Mouse (Mus musculus): ENCODE measurements around the gene Mog. TPM values are rescaled to one million over a fixed set of nuclear protein-coding genes. Genes with fewer than 3 reads are reported as not detected.
"Not testable (repeated sequence)": the region's sequence is repeated elsewhere in the genome, so short reads cannot be mapped to it uniquely, and the experiment has no call there.

Mog gene
- polyA plus RNA-seq, 1 experiment from 2014 or later, result not detected

GRCm38 (mm10) chr17:37039127-37039894 lies 16.1 kb upstream of the Mog start:
- no peak for ATAC-seq
- no peak overlapping the region for H3K27ac ChIP-seq
- H3K9ac ChIP-seq, result no peak overlapping the region
- H3K4me3 ChIP-seq, result no peak overlapping the region
- H3K36me3 ChIP-seq, result no peaks in the 10 kb centered on the region
- H3K4me2 ChIP-seq, result no peak overlapping the region
- H3K27me3 ChIP-seq (replicated peaks), result peaks cover 22% of the 10 kb centered on the region
- no peaks in the 10 kb centered on the region for H3K4me1 ChIP-seq
- H3K9me3 ChIP-seq (replicated peaks), result no peaks in the 10 kb centered on the region
- 55% methylated on average over 2 of the region's 2 CpGs for WGBS (ENCODE audit: insufficient replicate concordance)

- Histone ChIP-seq H3K9ac (0 out of 2 replicates have a peak overlapping the region, but pooled peaks have one; percentile 3), H3K27ac (peak overlapping the region; percentile 62), H3K4me3 (peak overlapping the region; percentile 51), H3K36me3 (no peaks in the 10 kb centered on the region), H3K27me3 (replicated peaks) (no peaks in the 10 kb centered on the region), H3K4me1 (peaks cover 10% of the 10 kb centered on the region), H3K4me2 (peak overlapping the region; percentile 63), H3K9me3 (replicated peaks) (no peaks in the 10 kb centered on the region)
- WGBS (ENCODE audit: insufficient replicate concordance), result 59% methylated on average over 8 of the region's 8 CpGs
- no peak for ATAC-seq
Observed at GRCm38 (mm10) chr17:37029162-37029561, 6.0 kb upstream of the Mog start.

GRCm38 (mm10) chr17:37028683-37029120 lies 5.5 kb upstream of the Mog start:
- Histone ChIP-seq H3K4me1 (peaks cover 10% of the 10 kb centered on the region), H3K4me3 (peak overlapping the region; percentile 51), H3K36me3 (no peaks in the 10 kb centered on the region), H3K27ac (peak overlapping the region; percentile 62), H3K4me2 (peak overlapping the region; percentile 63), H3K27me3 (replicated peaks) (no peaks in the 10 kb centered on the region), H3K9me3 (replicated peaks) (no peaks in the 10 kb centered on the region), H3K9ac (peak overlapping the region; percentile 3; the same call in 1 of the 2 replicates)
- ATAC-seq, result peak; percentile 91
- WGBS (ENCODE audit: insufficient replicate concordance), result 3% methylated on average over 14 of the region's 14 CpGs

GRCm38 (mm10) chr17:37028212-37028611 lies 5.0 kb upstream of the Mog start:
- Histone ChIP-seq H3K4me1 (peaks cover 10% of the 10 kb centered on the region), H3K4me2 (peak overlapping the region; percentile 63), H3K27me3 (replicated peaks) (no peaks in the 10 kb centered on the region), H3K36me3 (no peaks in the 10 kb centered on the region), H3K9ac (peak overlapping the region; percentile 3; the same call in 1 of the 2 replicates), H3K27ac (peak overlapping the region; percentile 62), H3K4me3 (peak overlapping the region; percentile 51), H3K9me3 (replicated peaks) (no peaks in the 10 kb centered on the region)
- 22% methylated on average over 10 of the region's 10 CpGs for WGBS (ENCODE audit: insufficient replicate concordance)
- no peak for ATAC-seq

GRCm38 (mm10) chr17:37027486-37027885 lies 4.3 kb upstream of the Mog start:
- ATAC-seq, result no peak
- Histone ChIP-seq H3K4me1 (peaks cover 10% of the 10 kb centered on the region), H3K27ac (no peak overlapping the region), H3K27me3 (replicated peaks) (no peaks in the 10 kb centered on the region), H3K4me2 (no peak overlapping the region), H3K9ac (no peak overlapping the region), H3K9me3 (replicated peaks) (no peaks in the 10 kb centered on the region), H3K36me3 (no peaks in the 10 kb centered on the region), H3K4me3 (no peak overlapping the region)
- WGBS (ENCODE audit: insufficient replicate concordance), result 83% methylated on average over 4 of the region's 4 CpGs

GRCm38 (mm10) chr17:37026425-37026824 lies 3.2 kb upstream of the Mog start:
- ATAC-seq, result no peak
- H3K4me2 ChIP-seq, result no peak overlapping the region
- peaks cover 10% of the 10 kb centered on the region for H3K4me1 ChIP-seq
- no peaks in the 10 kb centered on the region for H3K9me3 ChIP-seq (replicated peaks)
- no peak overlapping the region for H3K9ac ChIP-seq
- H3K36me3 ChIP-seq, result no peaks in the 10 kb centered on the region
- no peak overlapping the region for H3K4me3 ChIP-seq
- H3K27ac ChIP-seq, result no peak overlapping the region
- WGBS (ENCODE audit: insufficient replicate concordance), result 84% methylated on average over 2 of the region's 2 CpGs
- H3K27me3 ChIP-seq (replicated peaks), result no peaks in the 10 kb centered on the region

GRCm38 (mm10) chr17:37019242-37019641 lies 4.0 kb downstream of the Mog start:
- not testable (repeated sequence) for ATAC-seq; H3K9me3 ChIP-seq (replicated peaks); H3K4me1 ChIP-seq; H3K27me3 ChIP-seq (replicated peaks); H3K4me3 ChIP-seq; H3K4me2 ChIP-seq; H3K27ac ChIP-seq; H3K36me3 ChIP-seq; H3K9ac ChIP-seq
- WGBS (ENCODE audit: insufficient replicate concordance), result 67% methylated on average over 5 of the region's 5 CpGs

GRCm38 (mm10) chr17:37018328-37018727 lies 4.9 kb downstream of the Mog start:
- Histone ChIP-seq H3K27me3 (replicated peaks) (no peaks in the 10 kb centered on the region), H3K36me3 (no peaks in the 10 kb centered on the region), H3K9me3 (replicated peaks) (no peaks in the 10 kb centered on the region), H3K27ac (no peak overlapping the region), H3K4me2 (no peak overlapping the region), H3K9ac (no peak overlapping the region), H3K4me3 (no peak overlapping the region), H3K4me1 (no peaks in the 10 kb centered on the region)
- WGBS (ENCODE audit: insufficient replicate concordance), result 75% methylated on average over 3 of the region's 3 CpGs
- ATAC-seq, result no peak

- ATAC-seq, result no peak
- Histone ChIP-seq H3K4me2 (no peak overlapping the region), H3K36me3 (no peaks in the 10 kb centered on the region), H3K9me3 (replicated peaks) (no peaks in the 10 kb centered on the region), H3K27me3 (replicated peaks) (no peaks in the 10 kb centered on the region), H3K4me1 (no peaks in the 10 kb centered on the region), H3K4me3 (no peak overlapping the region), H3K9ac (no peak overlapping the region), H3K27ac (no peak overlapping the region)
Observed at GRCm38 (mm10) chr17:37016333-37016732, 6.9 kb downstream of the Mog start.

- H3K4me3 ChIP-seq, result no peak overlapping the region
- no peak overlapping the region for H3K27ac ChIP-seq
- H3K4me2 ChIP-seq, result no peak overlapping the region
- H3K4me1 ChIP-seq, result no peaks in the 10 kb centered on the region
- 49% methylated on average over 5 of the region's 5 CpGs for WGBS (ENCODE audit: insufficient replicate concordance)
- H3K36me3 ChIP-seq, result 0 out of 2 replicates have a peak, but pooled peaks cover 3% of the 10 kb centered on the region
- H3K9ac ChIP-seq, result no peak overlapping the region
- no peaks in the 10 kb centered on the region for H3K9me3 ChIP-seq (replicated peaks)
- no peak for ATAC-seq
- H3K27me3 ChIP-seq (replicated peaks), result no peaks in the 10 kb centered on the region
Observed at GRCm38 (mm10) chr17:37012141-37012540, 11.1 kb downstream of the Mog start.

- WGBS (ENCODE audit: insufficient replicate concordance), result 68% methylated on average over 3 of the region's 3 CpGs
- H3K9ac ChIP-seq, result no peak overlapping the region
- ATAC-seq, result no peak
- H3K27me3 ChIP-seq (replicated peaks), result no peaks in the 10 kb centered on the region
- no peak overlapping the region for H3K4me2 ChIP-seq
- H3K9me3 ChIP-seq (replicated peaks), result no peaks in the 10 kb centered on the region
- no peak overlapping the region for H3K4me3 ChIP-seq
- H3K27ac ChIP-seq, result no peak overlapping the region
- H3K36me3 ChIP-seq, result 0 out of 2 replicates have a peak, but pooled peaks cover 3% of the 10 kb centered on the region
- no peaks in the 10 kb centered on the region for H3K4me1 ChIP-seq
Observed at GRCm38 (mm10) chr17:37011719-37012118, 11.5 kb downstream of the Mog start.

- Histone ChIP-seq H3K4me2 (no peak overlapping the region), H3K4me3 (no peak overlapping the region), H3K36me3 (0 out of 2 replicates have a peak, but pooled peaks cover 3% of the 10 kb centered on the region), H3K9me3 (replicated peaks) (no peaks in the 10 kb centered on the region), H3K27ac (no peak overlapping the region), H3K9ac (no peak overlapping the region), H3K4me1 (no peaks in the 10 kb centered on the region), H3K27me3 (replicated peaks) (no peaks in the 10 kb centered on the region; the same call in 1 of the 2 replicates)
- WGBS (ENCODE audit: insufficient replicate concordance), result 65% methylated on average over 17 of the region's 17 CpGs
- ATAC-seq, result no peak
Observed at GRCm38 (mm10) chr17:37009460-37010042, 13.6 kb downstream of the Mog start.

All from liver, embryonic 12.5 days (tissue).